Mouse (Mus musculus): ENCODE measurements around the gene Mcee.

Gene Mcee

GRCm38 (mm10) chr7:64424861-64425260 lies 32.5 kb downstream of the Mcee start:
- DNase-seq (ENCODE audit: low read depth in 1 of 2, low spot score in 2 of 2), result no peak

DNA sequence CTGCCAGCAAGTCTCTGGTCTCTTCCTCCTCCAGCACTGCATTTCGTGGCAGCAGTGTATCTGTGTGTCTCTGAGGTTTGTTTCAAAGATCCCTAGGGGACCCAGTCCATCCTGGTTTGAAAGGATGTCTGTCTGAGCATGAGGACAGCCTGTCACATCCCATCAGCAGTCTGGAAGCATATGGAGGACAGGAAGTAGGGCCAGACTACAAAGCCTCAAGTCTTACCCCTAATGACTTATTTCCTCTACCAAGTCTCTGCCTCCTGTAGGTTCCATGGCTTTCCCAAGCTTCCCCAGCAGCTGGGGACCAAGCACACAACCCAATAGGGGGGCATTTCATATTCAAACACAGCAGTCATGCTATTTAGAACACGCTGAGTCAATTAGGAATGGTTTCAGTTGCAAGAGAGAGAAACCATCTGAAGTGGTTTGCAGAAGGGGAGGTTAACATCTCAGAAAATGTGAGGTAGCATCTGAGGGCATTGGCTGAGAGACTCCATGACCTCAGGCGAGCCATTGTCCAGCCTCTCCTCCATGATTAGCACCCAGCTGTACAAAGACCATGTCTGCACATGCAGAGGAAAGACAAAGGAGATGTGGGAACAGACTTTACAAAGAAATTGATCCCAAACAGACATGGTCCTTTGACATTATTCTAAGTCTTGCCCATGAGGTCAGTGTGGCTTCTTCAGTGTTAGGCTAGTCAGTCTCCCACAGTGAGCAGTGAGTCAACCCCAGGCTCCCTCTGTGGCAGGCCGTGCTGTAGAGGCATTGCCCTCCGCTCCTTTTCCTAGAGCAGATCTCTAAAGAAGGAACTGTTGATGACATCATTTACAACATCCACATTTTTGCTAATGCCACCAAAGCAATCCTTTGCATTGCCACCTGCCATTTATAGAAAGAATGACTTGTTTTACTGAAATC lies 47.5 kb downstream of the Mcee start:
- no peak for DNase-seq (ENCODE audit: low read depth in 1 of 2, low spot score in 2 of 2)

DNA sequence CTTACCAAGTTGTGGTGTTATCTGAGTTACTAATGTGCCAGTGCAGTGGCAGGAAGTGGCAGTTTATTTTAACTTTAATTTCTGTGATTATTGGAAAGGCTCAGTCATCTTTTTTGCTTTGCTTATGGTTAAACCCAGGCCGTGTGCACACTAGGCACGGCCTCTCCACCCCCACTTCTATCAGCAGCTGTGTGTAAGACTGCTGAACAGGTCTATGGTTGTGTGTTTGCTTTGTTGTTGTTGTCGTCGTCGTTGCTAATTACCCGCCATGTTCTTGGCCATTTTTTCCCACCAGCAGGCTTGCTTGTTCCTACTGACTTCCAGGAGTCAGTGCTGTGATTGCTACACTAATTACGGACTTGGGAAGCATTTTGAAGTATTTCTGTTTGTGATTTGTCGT lies 48.1 kb downstream of the Mcee start:
- DNase-seq (ENCODE audit: low read depth in 1 of 2, low spot score in 2 of 2), result no peak

DNA sequence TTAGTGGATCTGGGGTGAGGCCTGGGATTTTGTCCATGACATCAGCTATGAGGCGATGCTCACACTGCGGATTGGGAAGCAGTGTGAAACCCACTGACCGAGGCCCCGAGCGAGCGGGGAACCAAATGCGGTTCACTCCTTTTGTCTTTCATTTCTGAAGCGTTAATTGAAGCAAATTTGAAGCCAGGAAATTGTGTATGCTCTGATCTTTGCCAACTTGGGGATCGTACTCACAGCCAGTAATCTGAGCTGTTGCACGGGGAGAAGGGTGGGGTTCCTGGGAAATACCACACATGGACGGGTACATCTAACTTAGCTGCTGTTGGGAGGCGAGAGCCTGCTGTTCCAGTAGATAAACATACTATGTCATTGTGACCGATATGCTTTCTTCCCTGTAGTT lies 58.2 kb downstream of the Mcee start:
- DNase-seq (ENCODE audit: low read depth in 1 of 2, low spot score in 2 of 2), result no peak

DNA sequence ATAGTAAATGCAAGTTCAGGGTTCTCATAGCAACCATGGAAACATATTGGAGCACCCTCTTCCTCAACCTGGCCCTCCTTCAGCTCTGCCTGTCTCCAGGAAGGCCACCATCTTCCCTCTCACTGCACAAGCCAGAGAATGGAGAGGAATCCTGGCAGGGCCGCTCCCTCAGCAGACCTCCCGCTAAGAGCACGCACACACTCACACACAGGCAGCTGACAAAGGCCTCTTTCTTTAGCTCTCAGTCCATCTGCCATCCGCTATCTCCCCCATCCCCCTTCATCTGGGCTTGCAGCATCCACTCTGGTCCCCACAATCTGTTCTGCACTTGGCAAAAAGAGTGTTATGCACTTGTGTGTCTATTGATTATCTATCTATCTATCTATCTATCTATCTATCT lies 59.0 kb downstream of the Mcee start:
- no peak for DNase-seq (ENCODE audit: low read depth in 1 of 2, low spot score in 2 of 2)

DNA sequence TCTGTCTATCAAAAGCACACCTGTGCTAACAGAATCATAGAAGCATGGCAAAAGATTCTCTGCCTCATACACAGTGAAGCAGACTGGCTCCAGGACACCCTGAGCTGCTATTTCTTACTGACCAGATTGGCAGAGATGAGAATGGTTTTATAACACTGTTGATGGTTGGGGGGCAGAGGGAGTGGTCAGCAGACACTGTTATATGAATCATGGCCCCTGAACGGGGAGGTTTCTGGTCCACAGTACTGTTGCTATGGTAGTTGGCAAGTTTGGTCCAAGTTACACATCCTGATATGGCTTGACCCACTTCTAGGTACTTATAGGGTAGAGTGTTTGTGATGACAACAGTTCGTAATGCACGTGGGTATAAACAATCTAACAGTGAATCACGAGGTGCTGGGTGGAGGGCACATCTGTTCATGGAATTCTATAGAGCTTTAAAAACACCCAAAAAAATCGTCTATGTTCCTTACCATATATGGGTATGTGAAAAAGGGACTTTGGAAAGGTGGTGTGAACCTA lies 59.5 kb downstream of the Mcee start:
- DNase-seq (ENCODE audit: low read depth in 1 of 2, low spot score in 2 of 2), result no peak

DNA sequence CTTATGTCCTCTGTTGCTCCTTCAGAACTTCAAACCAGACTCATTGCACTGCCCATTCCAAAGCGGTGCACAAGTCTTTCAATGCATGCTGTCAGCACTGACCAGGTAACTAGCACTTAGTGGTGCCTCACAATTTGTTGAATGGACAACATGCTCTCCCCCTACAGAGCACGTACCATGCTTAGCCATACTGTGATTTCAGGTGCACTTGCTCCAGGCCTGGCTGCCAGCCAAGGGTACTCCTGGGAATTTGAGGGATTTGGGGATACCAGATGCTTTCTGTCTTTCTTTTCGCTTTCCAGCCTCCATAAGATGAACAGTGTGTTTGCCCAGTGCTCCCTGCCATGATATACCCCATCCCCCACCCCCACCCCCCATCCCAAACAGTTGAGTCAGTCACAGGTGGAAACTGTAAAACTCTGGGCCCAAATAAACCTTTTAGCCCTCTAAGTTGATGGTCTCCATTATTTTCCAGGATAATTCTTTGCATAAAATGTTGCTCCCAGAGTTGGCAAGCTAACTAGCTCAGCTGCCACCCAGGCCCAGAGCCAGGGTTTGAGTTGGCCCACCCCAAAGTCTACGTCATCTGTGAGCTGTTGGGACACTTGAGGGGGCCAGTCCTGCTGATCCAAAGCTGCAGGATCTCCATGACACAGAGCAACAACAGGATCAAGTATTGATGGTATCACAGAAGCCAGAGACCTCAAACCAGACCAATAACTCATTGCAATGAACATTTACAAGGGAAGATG lies 60.2 kb downstream of the Mcee start:
- no peak for DNase-seq (ENCODE audit: low read depth in 1 of 2, low spot score in 2 of 2)

DNA sequence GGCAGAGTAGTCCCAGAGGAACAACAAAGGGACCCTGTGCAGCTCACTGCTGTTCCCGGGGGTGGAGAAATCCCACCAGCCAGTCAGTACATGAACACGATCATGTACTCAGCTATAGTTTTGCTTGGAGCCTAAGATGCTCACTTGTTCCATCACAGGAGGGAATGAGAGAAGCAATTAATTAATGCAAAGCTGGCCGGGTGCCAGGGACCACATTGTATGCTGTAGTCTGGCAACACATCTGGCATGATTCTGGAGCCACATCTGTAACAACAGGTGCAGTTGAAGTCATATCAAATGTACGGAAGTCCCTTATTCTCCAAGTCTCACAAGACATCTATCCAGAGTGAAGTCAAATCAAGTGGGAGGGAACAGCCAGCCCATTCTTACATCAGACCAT lies 63.8 kb downstream of the Mcee start:
- no peak for DNase-seq (ENCODE audit: low read depth in 1 of 2, low spot score in 2 of 2)

- no peak for DNase-seq (ENCODE audit: low read depth in 1 of 2, low spot score in 2 of 2)
Measured at GRCm38 (mm10) chr7:64456676-64457075, 64.3 kb downstream of the Mcee start.

- no peak for DNase-seq (ENCODE audit: low read depth in 1 of 2, low spot score in 2 of 2)
Measured at GRCm38 (mm10) chr7:64457811-64458210, 65.4 kb downstream of the Mcee start.

Measured in monocyte, adult 2 months (primary cell).